13 mouse cellular contexts compared by ENCODE assay signal in the genomic region with DNA sequence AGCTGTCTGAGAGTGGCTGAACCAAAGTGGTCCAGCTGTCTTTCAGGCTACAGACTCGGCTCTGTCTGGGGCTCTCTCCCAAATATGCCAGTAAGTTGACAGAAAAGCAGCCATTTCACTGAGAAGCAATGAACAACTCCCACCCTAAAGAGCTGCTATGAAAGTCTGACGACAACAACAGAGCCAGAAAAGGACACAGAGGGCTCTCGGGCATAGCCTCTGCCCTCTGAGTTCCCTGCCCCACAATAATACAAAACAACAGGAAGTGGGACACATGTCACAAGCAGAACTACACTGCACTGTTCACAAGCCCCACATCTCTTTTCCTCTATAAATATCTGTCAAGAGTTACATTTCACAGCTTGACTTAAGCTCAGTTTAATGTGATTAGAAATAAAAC.
DNase-seq lines count a peak whose midpoint lies in the region; ATAC-seq and TF ChIP-seq lines count a peak whose summit lies in the region.
"Had no signal": no experiment of that assay in that cellular context is flagged by ENCODE, and none has a peak within 500 bp of the region (broad histone marks: within the 10 kb centered on the region; RNA-seq: fewer than 3 reads in every experiment).

No protein-coding gene starts in this region.

- H3K9me3 ChIP-seq in kidney, embryonic 15.5 days (replicated peaks) = no peaks in the 10 kb centered on the region
- H3K9me3 ChIP-seq in stomach, embryonic 14.5 days (ENCODE audit: control insufficient read depth, low read depth, low read length) = no peaks in the 10 kb centered on the region
- no peaks in the 10 kb centered on the region for H3K9me3 ChIP-seq in stomach, postnatal 0 days (ENCODE audit: control insufficient read depth, low read length)
- H3K9me3 ChIP-seq: embryonic facial prominence, embryonic 10.5 days had no signal

- no peak for TF ChIP-seq CTCF in kidney, adult 2 months (conservative IDR thresholded peaks at IDR 0.05; ENCODE audit: insufficient read depth, insufficient read length, low read depth, low read length)
- no peak for TF ChIP-seq CTCF in stomach, postnatal 0 days (IDR thresholded peaks at IDR 0.05; ENCODE audit: low read depth)

- H3K27ac ChIP-seq in kidney, adult 2 months (ENCODE audit: insufficient read depth, low read depth, low read length) = peak overlapping the region; percentile 82
- no peak overlapping the region for H3K27ac ChIP-seq in kidney, embryonic 15.5 days
- peak overlapping the region; percentile 52; the same call in 1 of the 2 replicates for H3K27ac ChIP-seq in stomach, embryonic 14.5 days (ENCODE audit: low read length)
- no peak overlapping the region for H3K27ac ChIP-seq in stomach, postnatal 0 days (replicated peaks)
- H3K27ac ChIP-seq: embryonic facial prominence, embryonic 10.5 days; hindbrain, embryonic 14.5 days had no signal

- no peak for ATAC-seq in kidney, embryonic 15.5 days (replicated peaks; ENCODE audit: low FRiP score)
- no peak for ATAC-seq in stomach, embryonic 14.5 days (ENCODE audit: insufficient number of reproducible peaks, insufficient read depth, low FRiP score, low read depth)
- ATAC-seq in stomach, postnatal 0 days (ENCODE audit: low FRiP score, low TSS enrichment) = no peak
- ATAC-seq in neutrophil, adult 5-6 weeks (ENCODE audit: extremely low read depth, insufficient number of reproducible peaks, low FRiP score, poor library complexity, severe bottlenecking) = peak; percentile 67

- H3K4me3 ChIP-seq in kidney, adult 2 months (ENCODE audit: insufficient read depth, low read depth, low read length) = no peak overlapping the region
- H3K4me3 ChIP-seq in kidney, embryonic 15.5 days (replicated peaks) = no peak overlapping the region
- no peak overlapping the region for H3K4me3 ChIP-seq in stomach, embryonic 14.5 days (ENCODE audit: low read depth, low read length)
- H3K4me3 ChIP-seq in stomach, postnatal 0 days (ENCODE audit: low read depth, low read length) = no peak overlapping the region
- H3K4me3 ChIP-seq: embryonic facial prominence, embryonic 10.5 days had no signal

- peaks cover 1% of the 10 kb centered on the region; the same call in 1 of the 2 replicates for H3K36me3 ChIP-seq in kidney, adult 2 months (ENCODE audit: control insufficient read depth, insufficient read depth, low read length)
- peaks cover 56% of the 10 kb centered on the region for H3K36me3 ChIP-seq in kidney, embryonic 15.5 days
- H3K36me3 ChIP-seq in stomach, embryonic 14.5 days (ENCODE audit: control insufficient read depth, insufficient read depth, low read length) = peaks cover 27% of the 10 kb centered on the region
- H3K36me3 ChIP-seq in stomach, postnatal 0 days (ENCODE audit: control insufficient read depth, insufficient read depth, low read length) = peaks cover 12% of the 10 kb centered on the region

- no peaks in the 10 kb centered on the region for H3K27me3 ChIP-seq in kidney, adult 2 months (replicated peaks; ENCODE audit: control insufficient read depth, insufficient read depth, low read length)
- no peaks in the 10 kb centered on the region for H3K27me3 ChIP-seq in kidney, embryonic 15.5 days
- H3K27me3 ChIP-seq in stomach, embryonic 14.5 days (ENCODE audit: control insufficient read depth, insufficient read depth, low read length) = no peaks in the 10 kb centered on the region
- H3K27me3 ChIP-seq in stomach, postnatal 0 days (ENCODE audit: control insufficient read depth, insufficient read depth, low read length) = no peaks in the 10 kb centered on the region

- no peak for TF ChIP-seq POLR2A in kidney, adult 2 months (IDR thresholded peaks at IDR 0.05; ENCODE audit: low read depth, low read length)

- peak; percentile 52 for DNase-seq in kidney, adult 2 months
- no peak for DNase-seq in stomach, postnatal 0 days (ENCODE audit: low spot score)
- DNase-seq in induced T-regulatory cell, adult 2 months (ENCODE audit: low read depth) = peak; percentile 61
- no peak for DNase-seq in cerebellum, postnatal 10 days
- no peak for DNase-seq in embryo, embryonic 11 days
- DNase-seq: adrenal gland, postnatal 10 days; cerebellum, adult 11 months; lung, embryonic 14.5 days had no signal

- WGBS in kidney, adult 2 months = 44% methylated on average over 3 of the region's 3 CpGs
- WGBS in kidney, embryonic 15.5 days = 35% methylated on average over 3 of the region's 3 CpGs
- 44% methylated on average over 3 of the region's 3 CpGs for WGBS in stomach, embryonic 14.5 days
- 41% methylated on average over 3 of the region's 3 CpGs for WGBS in stomach, postnatal 0 days

- H3K4me1 ChIP-seq in kidney, adult 2 months (ENCODE audit: control insufficient read depth, insufficient read depth, low read length) = no peaks in the 10 kb centered on the region; the same call in 1 of the 2 replicates
- peaks cover 22% of the 10 kb centered on the region; the same call in 1 of the 2 replicates for H3K4me1 ChIP-seq in kidney, embryonic 15.5 days
- H3K4me1 ChIP-seq in stomach, embryonic 14.5 days (ENCODE audit: control insufficient read depth, insufficient read depth, low read length) = peaks cover 13% of the 10 kb centered on the region; the same call in 1 of the 2 replicates
- H3K4me1 ChIP-seq in stomach, postnatal 0 days (replicated peaks; ENCODE audit: control insufficient read depth, insufficient read depth) = no peaks in the 10 kb centered on the region

- H3K4me2 ChIP-seq in kidney, embryonic 15.5 days = no peak overlapping the region
- H3K4me2 ChIP-seq in stomach, embryonic 14.5 days (replicated peaks; ENCODE audit: low read depth, low read length) = no peak overlapping the region
- H3K4me2 ChIP-seq in stomach, postnatal 0 days (replicated peaks; ENCODE audit: low read depth) = no peak overlapping the region
- H3K4me2 ChIP-seq: hindbrain, embryonic 14.5 days; lung, embryonic 14.5 days had no signal

- no peak overlapping the region for H3K9ac ChIP-seq in kidney, embryonic 15.5 days
- H3K9ac ChIP-seq in stomach, embryonic 14.5 days (replicated peaks; ENCODE audit: low read depth, low read length) = no peak overlapping the region
- no peak overlapping the region for H3K9ac ChIP-seq in stomach, postnatal 0 days (ENCODE audit: low read length)
- H3K9ac ChIP-seq: hindbrain, embryonic 14.5 days; lung, embryonic 14.5 days had no signal

- no peak for TF ChIP-seq EP300 in stomach, postnatal 0 days (optimal IDR thresholded peaks at IDR 0.05)

Comparison
In these comparisons a context has a peak if more than half of its experiments do, and no peak if none do; other contexts are left out.
1. H3K27ac ChIP-seq: peak in kidney, adult 2 months (single experiment) and stomach, embryonic 14.5 days (single experiment); none in kidney, embryonic 15.5 days (single experiment) and stomach, postnatal 0 days (single experiment).
2. DNase-seq: peak in kidney, adult 2 months (single experiment) and induced T-regulatory cell, adult 2 months (single experiment); none in stomach, postnatal 0 days (single experiment), cerebellum, postnatal 10 days (0 of 2) and embryo, embryonic 11 days (single experiment).